Mouse (Mus musculus) heart, embryonic 16.5 days (tissue): ENCODE measurements around the gene Klhdc7a. TPM values are rescaled to one million over a fixed set of nuclear protein-coding genes. Genes with fewer than 3 reads are reported as not detected.
"Not testable (repeated sequence)": the region's sequence is repeated elsewhere in the genome, so short reads cannot be mapped to it uniquely, and the experiment has no call there.

Experiments used
- ATAC-seq: fragments of 200-750 bp; cut with Nextera tagmentation; replicated peaks from 2 replicates; pipeline ENCODE4 v1.8.0; 2017; ENCODE audit warnings: moderate number of reproducible peaks; ENCODE audit not compliant: insufficient read depth, low FRiP score; ENCODE audit errors: extremely low read depth
- H3K27ac ChIP-seq: fragments of 300-500 bp; sonication (generic); 2 replicates; pipeline ENCODE4 v1.5.1; 2014; ENCODE audit warnings: mild to moderate bottlenecking, low read length, control low read depth, moderate library complexity
- H3K27me3 ChIP-seq: fragments of 300-500 bp; sonication (generic); 2 replicates; pipeline ENCODE4 v1.6.1; 2014; ENCODE audit warnings: low read length, mixed read lengths; ENCODE audit not compliant: control insufficient read depth, insufficient read depth
- H3K36me3 ChIP-seq: fragments of 300-500 bp; sonication (generic); 2 replicates; pipeline ENCODE4 v1.6.1; 2014; ENCODE audit not compliant: control insufficient read depth, insufficient read depth
- H3K4me1 ChIP-seq: fragments of 300-500 bp; sonication (generic); 2 replicates; pipeline ENCODE4 v1.6.1; 2014; ENCODE audit warnings: low read length, mixed read lengths; ENCODE audit not compliant: control insufficient read depth, insufficient read depth
- H3K4me2 ChIP-seq: fragments of 300-500 bp; sonication (generic); 2 replicates; pipeline ENCODE4 v1.6.1; 2014; ENCODE audit warnings: low read depth, mild to moderate bottlenecking, control low read depth, low read length
- H3K4me3 ChIP-seq: fragments of 300-500 bp; sonication (generic); 2 replicates; pipeline ENCODE4 v1.5.1; 2014; ENCODE audit warnings: mild to moderate bottlenecking, control low read depth, low read length
- H3K9ac ChIP-seq: fragments of 300-500 bp; sonication (generic); 2 replicates; pipeline ENCODE4 v1.6.1; 2014; ENCODE audit warnings: low read length, control low read depth
- H3K9me3 ChIP-seq: fragments of 300-500 bp; sonication (generic); replicated peaks from 2 replicates; pipeline ENCODE4 v1.6.1; 2016; ENCODE audit warnings: low read length; ENCODE audit not compliant: control insufficient read depth
- WGBS: fragments of 180-500 bp; shearing (Covaris S2); extraction: QIAGEN DNeasy Blood & Tissue Kit; methylation state at CpG from one replicate; pipeline ENCODE4 v1.1.7; 2014; 5-methylcytosine and 5-hydroxymethylcytosine counted together
- polyA plus RNA-seq: library from polyadenylated mRNA; unstranded; fragments of >200 nt; fragmentation: Nextera tagmentation; extraction: Ambion mirVana; gene quantifications from 2 replicates; pipeline ENCODE4 v1.2.1, GENCODE M21; 2015

Gene Klhdc7a
- polyA plus RNA-seq, 1 experiment from 2014 or later = 0.74 TPM

DNA sequence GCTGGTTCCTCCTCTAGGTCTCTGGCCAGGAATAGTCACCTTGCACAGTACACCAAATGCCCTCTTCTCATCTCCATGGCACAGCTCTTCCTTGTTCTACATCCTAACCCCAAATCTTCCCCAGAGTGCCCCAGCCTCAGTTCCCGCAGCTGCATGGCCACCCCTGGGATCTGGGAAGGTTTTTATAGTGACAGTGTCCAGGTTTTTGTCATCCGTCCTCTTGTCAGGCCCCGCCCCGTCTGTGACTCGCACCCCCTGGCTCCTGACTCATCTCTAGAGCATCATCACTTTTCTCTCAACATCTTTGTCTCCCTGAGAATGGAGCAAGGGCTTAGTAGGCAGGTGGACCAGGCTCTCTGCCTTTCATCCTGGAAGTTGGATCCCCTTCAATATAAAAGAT is 3.9 kb downstream of the Klhdc7a start:
- Histone ChIP-seq H3K27ac (no peak overlapping the region), H3K9ac (no peak overlapping the region), H3K27me3 (peaks cover 4% of the 10 kb centered on the region; the same call in 1 of the 2 replicates), H3K9me3 (no peaks in the 10 kb centered on the region), H3K4me1 (peaks cover 6% of the 10 kb centered on the region), H3K4me2 (no peak overlapping the region), H3K4me3 (no peak overlapping the region), H3K36me3 (no peaks in the 10 kb centered on the region)
- ATAC-seq = no peak
- WGBS = 75% methylated on average over 5 of the region's 5 CpGs

DNA sequence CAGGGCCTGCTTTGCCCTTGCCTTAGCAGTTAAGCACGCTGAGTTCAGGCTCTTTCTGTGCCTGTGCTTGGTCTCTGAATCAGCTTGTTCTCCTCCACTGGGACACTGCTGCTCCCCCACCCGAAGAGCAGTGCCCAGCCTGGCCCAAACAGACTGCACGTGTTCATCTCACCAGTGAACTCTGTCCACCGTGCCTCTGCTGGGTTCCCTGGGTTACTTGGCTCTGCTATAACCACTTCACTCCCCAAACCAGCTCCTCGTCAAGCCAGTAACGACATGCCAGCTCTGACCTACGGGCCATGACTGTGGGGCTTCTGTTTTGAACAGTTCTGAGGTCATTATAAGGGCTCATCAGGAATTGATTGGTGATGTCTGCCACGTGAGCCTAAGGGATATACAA is 4.8 kb downstream of the Klhdc7a start:
- Histone ChIP-seq H3K4me1 (peaks cover 4% of the 10 kb centered on the region; the same call in 1 of the 2 replicates), H3K4me3 (no peak overlapping the region), H3K9me3 (no peaks in the 10 kb centered on the region), H3K4me2 (no peak overlapping the region), H3K27ac (no peak overlapping the region), H3K9ac (no peak overlapping the region), H3K36me3 (no peaks in the 10 kb centered on the region), H3K27me3 (peaks cover 4% of the 10 kb centered on the region; the same call in 1 of the 2 replicates)
- ATAC-seq = no peak
- WGBS = 58% methylated on average over 8 of the region's 8 CpGs

DNA sequence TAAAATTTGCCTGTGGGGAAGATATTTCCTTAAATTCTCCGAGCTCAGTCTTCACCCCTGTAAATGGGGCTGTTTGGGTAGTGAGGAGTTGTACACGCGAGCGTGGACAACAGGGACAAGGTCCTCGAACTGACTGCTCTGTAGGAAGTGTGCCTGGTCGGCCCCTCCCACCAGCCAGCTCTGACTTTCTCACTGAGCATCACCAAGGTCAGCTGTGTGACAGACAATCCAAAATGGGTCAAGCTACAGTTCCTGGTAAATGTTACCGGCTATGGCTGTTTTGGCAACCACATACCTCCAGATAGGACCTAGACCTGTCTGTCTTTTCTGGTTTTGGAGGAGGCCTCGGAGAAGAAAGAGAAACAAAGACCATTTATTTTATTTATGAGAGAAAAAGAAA is 6.0 kb downstream of the Klhdc7a start:
- no peak overlapping the region for H3K4me3 ChIP-seq
- H3K9ac ChIP-seq = no peak overlapping the region
- 89% methylated on average over 8 of the region's 8 CpGs for WGBS
- no peaks in the 10 kb centered on the region for H3K4me1 ChIP-seq
- no peak overlapping the region for H3K4me2 ChIP-seq
- H3K27me3 ChIP-seq = peaks cover 4% of the 10 kb centered on the region; the same call in 1 of the 2 replicates
- H3K9me3 ChIP-seq = no peaks in the 10 kb centered on the region
- no peak overlapping the region for H3K27ac ChIP-seq
- ATAC-seq = no peak
- H3K36me3 ChIP-seq = no peaks in the 10 kb centered on the region

DNA sequence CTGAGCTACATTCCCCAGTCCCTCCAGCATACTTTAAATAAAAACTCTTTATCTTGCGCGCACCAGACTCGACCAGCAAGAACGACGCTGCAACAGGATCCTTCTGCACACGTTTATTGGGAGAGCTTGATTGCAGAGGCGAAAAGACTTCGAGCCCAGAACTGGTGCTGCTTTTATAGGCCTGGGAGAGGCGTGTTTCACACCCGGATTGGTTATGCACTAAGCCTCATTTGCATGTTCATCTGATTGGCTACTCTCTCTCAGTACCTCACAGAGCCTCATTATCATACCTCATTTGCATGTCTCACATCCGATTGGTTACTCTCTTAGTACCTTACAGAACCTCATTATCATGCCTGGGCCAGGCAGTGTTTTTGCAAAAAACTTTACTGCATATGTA is 6.5 kb downstream of the Klhdc7a start:
- 91% methylated on average over 11 of the region's 11 CpGs for WGBS
- not testable (repeated sequence) for H3K4me2 ChIP-seq, H3K9ac ChIP-seq, H3K27me3 ChIP-seq, H3K9me3 ChIP-seq, H3K36me3 ChIP-seq, H3K4me3 ChIP-seq, ATAC-seq, H3K27ac ChIP-seq, H3K4me1 ChIP-seq

DNA sequence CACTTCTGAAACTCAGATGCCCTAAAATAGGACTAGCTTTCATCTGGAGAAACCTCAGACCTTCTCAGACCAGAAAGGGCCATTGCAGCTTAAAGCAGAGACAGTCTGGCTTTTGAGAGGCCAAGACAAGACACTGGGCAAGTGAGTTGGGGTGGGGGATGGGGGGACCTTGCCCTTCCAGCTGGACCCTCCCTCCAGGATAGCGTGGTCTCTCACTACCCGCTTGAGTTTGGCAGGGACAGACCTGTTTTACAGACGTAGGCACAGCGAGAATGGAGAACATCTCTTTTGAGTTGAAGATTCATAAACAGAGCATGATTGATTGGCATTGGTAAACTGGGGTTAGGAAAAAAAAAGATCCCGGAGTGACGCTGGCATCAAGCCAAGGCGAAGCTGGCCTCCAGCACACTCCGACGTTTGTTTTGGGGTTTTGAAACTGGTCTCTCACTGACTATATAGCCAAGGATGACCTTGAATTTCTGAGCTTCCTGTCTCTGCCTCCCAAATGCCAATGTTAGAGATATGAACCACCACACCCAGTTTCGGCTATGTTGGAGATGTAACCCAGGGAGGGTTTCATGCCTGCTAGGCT is 7.0 kb downstream of the Klhdc7a start:
- no peak for ATAC-seq
- Histone ChIP-seq H3K4me1 (no peaks in the 10 kb centered on the region), H3K9me3 (no peaks in the 10 kb centered on the region), H3K4me2 (no peak overlapping the region), H3K4me3 (no peak overlapping the region), H3K27ac (no peak overlapping the region), H3K9ac (no peak overlapping the region), H3K27me3 (no peaks in the 10 kb centered on the region), H3K36me3 (no peaks in the 10 kb centered on the region)
- WGBS = 86% methylated on average over 10 of the region's 10 CpGs

DNA sequence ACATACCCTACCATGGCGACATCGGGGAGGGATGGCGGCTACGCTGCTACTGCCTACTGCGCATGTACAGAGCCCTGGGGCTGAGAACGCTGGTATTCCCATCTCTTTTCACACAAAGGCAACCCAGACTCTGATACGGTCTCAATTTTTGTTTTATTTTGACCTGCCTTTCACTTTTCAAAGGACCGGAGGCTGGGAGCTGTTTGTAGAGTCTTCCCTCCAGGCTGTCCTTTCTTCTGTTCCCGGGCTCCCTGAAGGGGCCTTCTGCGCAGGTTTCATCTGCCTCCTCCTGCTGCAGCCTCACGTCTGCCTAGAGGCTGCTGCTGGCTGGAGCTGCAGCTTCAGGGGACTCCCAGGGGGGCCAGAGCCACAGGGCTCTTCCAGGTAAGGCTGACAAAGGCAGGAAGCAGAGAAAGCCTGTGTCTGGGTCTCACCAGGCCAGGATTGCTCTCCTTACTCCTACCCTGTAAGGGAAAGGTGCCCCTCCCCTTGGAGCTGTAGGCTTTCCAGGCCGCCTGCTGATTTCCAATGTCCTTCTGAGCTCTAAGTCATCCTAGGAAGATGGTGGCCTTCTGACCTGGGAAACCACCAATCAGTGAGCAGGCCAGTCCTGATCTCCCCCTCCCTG is 7.6 kb downstream of the Klhdc7a start:
- Histone ChIP-seq H3K27me3 (no peaks in the 10 kb centered on the region), H3K4me2 (no peak overlapping the region), H3K27ac (no peak overlapping the region), H3K9me3 (no peaks in the 10 kb centered on the region), H3K36me3 (no peaks in the 10 kb centered on the region), H3K4me1 (no peaks in the 10 kb centered on the region), H3K4me3 (no peak overlapping the region), H3K9ac (no peak overlapping the region)
- no peak for ATAC-seq
- WGBS = 82% methylated on average over 12 of the region's 12 CpGs

DNA sequence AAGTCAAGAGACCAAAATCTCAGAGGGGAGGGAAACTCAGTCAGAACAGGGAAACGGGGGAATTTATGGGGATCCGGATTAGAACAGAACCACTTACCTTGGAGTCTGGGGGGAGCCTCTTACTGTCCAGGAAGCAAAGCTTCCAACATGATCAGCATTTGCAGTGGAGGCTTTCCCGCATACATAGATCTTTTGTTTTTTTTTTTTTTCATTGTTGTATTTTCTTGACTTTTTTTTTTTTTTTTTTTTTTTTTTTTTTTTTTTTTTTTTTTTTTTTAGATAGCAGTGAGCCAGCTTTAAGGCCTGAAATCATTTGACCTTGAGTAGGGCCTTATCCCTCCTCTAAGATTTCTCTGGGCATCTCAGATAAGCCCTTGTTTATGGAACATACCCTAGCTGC is 8.6 kb downstream of the Klhdc7a start:
- no peaks in the 10 kb centered on the region for H3K4me1 ChIP-seq
- no peaks in the 10 kb centered on the region for H3K9me3 ChIP-seq
- H3K9ac ChIP-seq = no peak overlapping the region
- no peaks in the 10 kb centered on the region for H3K27me3 ChIP-seq
- ATAC-seq = no peak
- H3K4me2 ChIP-seq = no peak overlapping the region
- WGBS = 92% methylated on average over 3 of the region's 3 CpGs
- H3K27ac ChIP-seq = no peak overlapping the region
- no peaks in the 10 kb centered on the region for H3K36me3 ChIP-seq
- H3K4me3 ChIP-seq = no peak overlapping the region

DNA sequence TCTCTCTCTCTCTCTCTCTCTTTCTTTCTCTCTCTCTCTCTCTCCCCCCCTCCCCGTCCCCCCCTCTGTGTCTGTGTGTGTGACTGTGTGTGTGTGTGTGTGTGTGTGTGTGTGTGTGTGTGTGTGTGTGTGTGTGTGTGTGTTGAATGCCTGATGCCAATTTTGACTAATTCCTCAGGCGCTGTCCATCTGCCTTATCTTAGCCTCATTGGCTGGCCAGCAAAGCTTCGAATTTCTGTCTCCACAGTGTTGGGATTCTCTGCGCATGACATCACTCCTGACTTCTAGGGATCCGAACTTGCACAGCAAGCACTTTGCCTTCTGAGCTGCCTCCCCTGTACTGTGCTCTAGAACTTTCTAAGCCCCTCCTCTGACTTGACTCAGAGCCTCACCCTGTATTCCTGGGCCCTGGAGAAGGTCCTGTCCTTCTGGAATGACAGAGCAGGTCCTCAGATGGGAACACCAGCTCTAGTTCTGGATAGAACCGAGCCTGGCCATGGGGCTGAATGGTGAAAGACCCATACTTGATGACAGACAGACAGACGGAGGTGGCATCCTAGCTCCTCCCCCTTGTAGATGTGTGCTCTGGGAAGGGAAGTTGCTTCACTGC is 16.8 kb downstream of the Klhdc7a start:
- peaks cover 3% of the 10 kb centered on the region for H3K4me1 ChIP-seq
- H3K9ac ChIP-seq = no peak overlapping the region
- WGBS = 35% methylated on average over 6 of the region's 7 CpGs
- no peaks in the 10 kb centered on the region for H3K27me3 ChIP-seq
- H3K4me2 ChIP-seq = no peak overlapping the region
- no peaks in the 10 kb centered on the region; the same call in 1 of the 2 replicates for H3K9me3 ChIP-seq
- no peak overlapping the region for H3K27ac ChIP-seq
- no peak for ATAC-seq
- no peaks in the 10 kb centered on the region for H3K36me3 ChIP-seq
- H3K4me3 ChIP-seq = no peak overlapping the region

DNA sequence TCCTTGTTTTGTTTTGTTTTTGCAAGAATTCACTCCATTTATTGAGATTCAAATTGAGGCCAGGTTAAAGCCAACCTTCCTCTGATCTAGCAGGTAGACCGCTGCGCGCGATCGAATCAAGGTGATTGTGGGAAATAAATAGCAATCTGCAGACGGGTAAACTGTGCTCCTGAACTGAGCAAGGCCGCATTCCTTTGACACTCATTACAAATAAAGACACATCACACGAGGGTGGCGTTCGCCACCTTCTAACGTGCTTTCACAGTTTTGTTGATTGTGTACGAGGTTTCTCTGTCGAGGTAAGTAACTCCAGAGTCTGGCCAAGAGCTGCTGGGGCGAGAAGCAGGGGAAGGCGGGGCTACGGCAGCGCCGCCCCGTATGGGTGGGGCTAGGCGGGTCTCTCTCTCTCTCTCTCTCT is 17.4 kb downstream of the Klhdc7a start:
- Histone ChIP-seq H3K4me1 (peaks cover 3% of the 10 kb centered on the region), H3K4me2 (peak overlapping the region; percentile 59), H3K36me3 (no peaks in the 10 kb centered on the region), H3K4me3 (peak overlapping the region; percentile 32), H3K27ac (no peak overlapping the region), H3K9me3 (no peaks in the 10 kb centered on the region; the same call in 1 of the 2 replicates), H3K9ac (no peak overlapping the region), H3K27me3 (no peaks in the 10 kb centered on the region)
- 3% methylated on average over 20 of the region's 20 CpGs for WGBS
- ATAC-seq = no peak
